Mouse (Mus musculus) G1E (cell line): ENCODE results near the gene Mfsd14a. TPM values are rescaled to one million over a fixed set of nuclear protein-coding genes. Genes with fewer than 3 reads are reported as not detected.
"Not testable (repeated sequence)": the region's sequence is repeated elsewhere in the genome, so short reads cannot be mapped to it uniquely, and the experiment has no call there.

Experiments
- ATAC-seq: 2 replicates; pipeline ENCODE4 v1.8.0; 2016; ENCODE audit warnings: mild to moderate bottlenecking; ENCODE audit not compliant: insufficient number of reproducible peaks, poor library complexity, low FRiP score, severe bottlenecking; ENCODE audit errors: extremely low read depth
- DNase-seq: peaks from one replicate; pipeline ENCODE4 v3.0.0; 2012; ENCODE audit warnings: low spot score
- H3K27me3 ChIP-seq: 2 replicates; pipeline ENCODE4 v1.6.1; 2012; ENCODE audit warnings: mild to moderate bottlenecking, low read length, inconsistent platforms; ENCODE audit not compliant: insufficient read depth
- H3K36me3 ChIP-seq: replicated peaks from 2 replicates; pipeline ENCODE3; 2012; ENCODE audit warnings: mild to moderate bottlenecking, inconsistent platforms
- H3K4me1 ChIP-seq: 2 replicates; pipeline ENCODE4 v1.6.1; 2012; ENCODE audit warnings: low read depth, low read length, inconsistent platforms, mixed read lengths; ENCODE audit not compliant: insufficient read depth
- H3K4me3 ChIP-seq: 2 replicates; pipeline ENCODE4 v1.5.1; 2012; ENCODE audit warnings: low read depth, mild to moderate bottlenecking, inconsistent platforms, low read length, moderate library complexity, mixed read lengths
- H3K9me3 ChIP-seq: replicated peaks from 2 replicates; pipeline ENCODE4 v1.6.1; 2012; ENCODE audit warnings: inconsistent platforms
- CTCF ChIP-seq: IDR thresholded peaks from 2 replicates; pipeline ENCODE4 v1.5.1; 2012; ENCODE audit warnings: low read depth, low read length, inconsistent platforms, mixed read lengths
- GATA1 ChIP-seq: IDR thresholded peaks from 2 replicates; pipeline ENCODE4 v1.6.1; 2012; ENCODE audit warnings: borderline replicate concordance, low read length, inconsistent platforms, mixed read lengths
- GATA2 ChIP-seq: IDR thresholded peaks from 2 replicates; pipeline ENCODE4 v1.6.1; 2012; ENCODE audit warnings: low read depth, low read length, inconsistent platforms, borderline replicate concordance
- POLR2AphosphoS5 ChIP-seq: IDR thresholded peaks from 2 replicates; pipeline ENCODE4 v1.6.1; 2012; ENCODE audit warnings: low read depth, low read length, inconsistent platforms; ENCODE audit not compliant: insufficient replicate concordance
- TAL1 ChIP-seq: conservative IDR thresholded peaks from 2 replicates; pipeline ENCODE4 v1.6.1; 2012; ENCODE audit warnings: low read depth, low read length, inconsistent platforms, mixed read lengths
- polyA plus RNA-seq: library from polyadenylated mRNA; stranded (reverse); fragments of >175 nt; gene quantifications from 2 replicates; pipeline ENCODE4 v1.2.3, GENCODE M21; 2012
- total RNA-seq, 2 experiments: library from RNA; stranded (forward) in 1 of 2; stranded (reverse) in 1 of 2; fragments of 200-1000 nt in 1 of 2; fragments of >200 nt in 1 of 2; fragmentation: Nextera tagmentation in 1 of 2; gene quantifications; 2 replicates each; pipeline ENCODE4 v1.2.3; 2014 to 2017

Gene Mfsd14a
- total and polyA plus RNA-seq, 3 experiments, result 15.0 to 86.5 (median 73.6) TPM

- DNase-seq (peak; percentile 52), ATAC-seq (no peak; the same call in 1 of the 2 replicates)
- Histone ChIP-seq H3K27me3 (no peaks in the 10 kb centered on the region), H3K4me3 (peak overlapping the region; percentile 99), H3K4me1 (peaks cover 44% of the 10 kb centered on the region), H3K9me3 (no peaks in the 10 kb centered on the region), H3K36me3 (peaks cover 44% of the 10 kb centered on the region)
- TF ChIP-seq POLR2AphosphoS5 (0 out of 2 replicates have a peak, but pooled peaks have one; percentile 32), TAL1 (no peak)
Measured at GRCm38 (mm10) chr3:116661870-116662414, 535 bp downstream of the Mfsd14a start.

GRCm38 (mm10) chr3:116661288-116661869 lies 1.1 kb downstream of the Mfsd14a start:
- ATAC-seq (no peak), DNase-seq (no peak)
- peaks cover 47% of the 10 kb centered on the region for H3K4me1 ChIP-seq

GRCm38 (mm10) chr3:116659856-116660430 lies 2.5 kb downstream of the Mfsd14a start:
- DNase-seq, result no peak
- Histone ChIP-seq H3K9me3 (no peaks in the 10 kb centered on the region), H3K36me3 (peaks cover 40% of the 10 kb centered on the region), H3K4me1 (peaks cover 55% of the 10 kb centered on the region), H3K27me3 (no peaks in the 10 kb centered on the region), H3K4me3 (no peak overlapping the region; the same call in 1 of the 2 replicates)
- no peak for TF ChIP-seq TAL1
- TF ChIP-seq CTCF, result no peak
- no peak for TF ChIP-seq GATA2
- no peak for TF ChIP-seq POLR2AphosphoS5
- TF ChIP-seq GATA1, result no peak
- ATAC-seq, result no peak

More at GRCm38 (mm10) chr3:116661288-116661869, 1.1 kb downstream of the Mfsd14a start:
- peaks cover 42% of the 10 kb centered on the region for H3K36me3 ChIP-seq
- peak overlapping the region; percentile 99 for H3K4me3 ChIP-seq
- H3K27me3 ChIP-seq, result no peaks in the 10 kb centered on the region
- no peaks in the 10 kb centered on the region for H3K9me3 ChIP-seq
- TF ChIP-seq CTCF, result no peak
- no peak for TF ChIP-seq GATA1
- TF ChIP-seq POLR2AphosphoS5, result no peak
- no peak for TF ChIP-seq GATA2
- no peak for TF ChIP-seq TAL1

- Histone ChIP-seq H3K27me3 (no peaks in the 10 kb centered on the region), H3K36me3 (peaks cover 35% of the 10 kb centered on the region), H3K4me3 (no peak overlapping the region; the same call in 1 of the 2 replicates), H3K9me3 (no peaks in the 10 kb centered on the region), H3K4me1 (peaks cover 59% of the 10 kb centered on the region)
- ATAC-seq (no peak), DNase-seq (no peak)
- TF ChIP-seq GATA2 (no peak), GATA1 (no peak), TAL1 (no peak)
Measured at GRCm38 (mm10) chr3:116658928-116659565, 3.4 kb downstream of the Mfsd14a start.

DNA sequence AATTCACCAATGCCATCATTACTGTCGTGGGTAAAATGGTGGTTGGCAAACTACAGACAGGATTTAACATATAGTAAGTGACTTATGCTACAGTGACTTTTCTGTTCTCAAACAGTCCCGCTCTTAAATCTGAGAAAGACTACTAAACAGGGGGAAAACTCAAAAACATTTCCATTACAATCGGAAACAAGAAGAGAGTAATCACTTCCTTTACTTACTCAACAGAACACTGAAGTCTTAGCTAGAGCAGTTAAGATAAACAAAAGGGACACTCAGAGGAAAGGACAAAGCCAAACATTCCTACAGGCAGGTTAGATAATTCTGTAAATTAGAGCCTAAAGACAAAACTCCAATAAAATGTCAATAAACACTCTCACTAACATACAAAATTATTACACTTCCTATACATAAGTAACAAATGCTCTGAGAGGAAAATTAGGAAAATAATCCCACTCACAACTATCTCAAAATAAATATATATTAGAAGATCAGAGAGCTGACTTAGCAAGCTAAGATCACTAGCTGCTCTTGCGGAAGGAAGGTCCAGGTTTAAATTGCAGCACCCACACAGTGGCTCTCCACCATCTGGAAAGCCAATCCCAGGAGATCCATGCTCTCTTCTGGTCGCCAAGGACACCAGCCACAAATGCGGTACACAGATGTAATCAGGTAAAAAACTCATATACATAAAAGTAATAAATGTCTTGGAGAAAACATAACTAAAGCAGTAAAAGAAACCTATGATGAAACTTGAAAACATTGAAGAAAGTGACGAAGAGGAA lies 6.1 kb downstream of the Mfsd14a start:
- ATAC-seq (no peak), DNase-seq (no peak)
- Histone ChIP-seq H3K27me3 (no peaks in the 10 kb centered on the region), H3K4me1 (peaks cover 60% of the 10 kb centered on the region), H3K9me3 (no peaks in the 10 kb centered on the region), H3K36me3 (peaks cover 48% of the 10 kb centered on the region), H3K4me3 (no peak overlapping the region)
- no peak for TF ChIP-seq GATA1
- TF ChIP-seq TAL1, result no peak
- no peak for TF ChIP-seq GATA2
- no peak for TF ChIP-seq CTCF
- no peak for TF ChIP-seq POLR2AphosphoS5

DNA sequence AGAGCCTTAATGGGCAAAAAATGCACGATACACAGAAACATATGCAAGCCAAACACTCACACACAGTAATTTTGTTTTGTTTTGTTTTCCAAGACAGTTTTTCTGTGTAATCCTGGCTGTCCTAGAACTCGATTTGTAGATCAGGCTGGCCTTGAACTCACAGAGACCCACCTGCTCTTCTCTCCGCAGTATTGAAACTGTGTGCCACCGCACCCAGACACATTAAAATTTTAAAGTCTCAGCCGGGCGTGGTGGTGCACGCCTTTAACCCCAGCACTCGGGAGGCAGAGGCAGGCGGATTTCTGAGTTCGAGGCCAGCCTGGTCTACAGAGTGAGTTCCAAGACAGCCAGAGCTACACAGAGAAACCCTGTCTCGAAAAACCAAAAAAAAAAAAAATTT lies 8.4 kb downstream of the Mfsd14a start:
- peaks cover 58% of the 10 kb centered on the region for H3K36me3 ChIP-seq
- H3K4me1 ChIP-seq, result peaks cover 52% of the 10 kb centered on the region
- not testable (repeated sequence) for DNase-seq, ATAC-seq, H3K9me3 ChIP-seq, H3K27me3 ChIP-seq, H3K4me3 ChIP-seq
